Mouse (Mus musculus) kidney, adult 2 months (tissue): Measurements from ENCODE around the gene Snx32.
A peak's percentile ranks its signal among the peaks of the same experiment; 100 is the strongest.

Experiments used
- CTCF ChIP-seq: fragments of 200-500 bp; conservative IDR thresholded peaks from 2 replicates; pipeline ENCODE4 v1.5.1; 2011; ENCODE audit warnings: low read depth, mild to moderate bottlenecking, control low read depth, low read length, moderate library complexity, mixed read lengths; ENCODE audit not compliant: insufficient read depth, insufficient read length
- POLR2A ChIP-seq: fragments of 200-500 bp; IDR thresholded peaks from one replicate; pipeline ENCODE4 v1.6.1; 2011; ENCODE audit warnings: low read depth, low read length, control low read depth

- TF ChIP-seq CTCF (peak; percentile 76), POLR2A (no peak)
Measured at GRCm38 (mm10) chr19:5463791-5464562, 46.4 kb downstream of the Snx32 start.
